Mouse (Mus musculus): ENCODE data around the gene Hpse2.

DNA sequence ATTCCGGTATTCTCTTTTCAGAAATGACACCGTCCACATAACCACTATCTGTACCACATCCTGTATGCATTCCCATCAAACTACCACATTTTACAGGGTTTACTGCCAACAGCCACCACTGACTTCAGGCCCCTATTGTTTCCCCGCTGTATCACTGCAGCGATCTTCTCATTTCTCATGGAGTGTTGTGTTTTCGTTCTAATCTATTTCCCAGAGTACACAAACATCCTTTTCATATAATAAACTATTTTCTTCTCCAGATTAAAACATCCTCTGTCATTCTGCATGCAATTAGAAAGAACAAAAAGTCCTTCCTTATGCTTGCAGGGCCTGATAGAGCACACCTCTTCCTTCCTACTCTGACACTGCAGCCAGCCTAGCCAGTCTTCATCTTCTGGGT is 399.3 kb downstream of the Hpse2 start:
- no peak for TF ChIP-seq CTCF (conservative IDR thresholded peaks at IDR 0.05; ENCODE audit: low read length)
- TF ChIP-seq NANOG (IDR thresholded peaks at IDR 0.05; ENCODE audit: borderline replicate concordance, low read length) = no peak

All from E14TG2a.4 (cell line).